Mouse (Mus musculus) gastrocnemius, postnatal 36 days (tissue): Measurements from ENCODE around the gene Gja1. TPM values are rescaled to one million over a fixed set of nuclear protein-coding genes. Genes with fewer than 3 reads are reported as not detected.

ENCODE experiments used
- DNase-seq, 2 experiments: peaks; one replicate each; pipeline ENCODE4 v3.0.0; 2022
- intact Hi-C: fragments of 180-260 bp; cut with DNase I; formaldehyde crosslinking; loops from one replicate; pipeline ENCODE4 v1.15.1; 2025
- total RNA-seq, 2 experiments: library from RNA; stranded (reverse); gene quantifications; 2 replicates each; pipeline ENCODE4 v1.2.3; 2021

Gja1 gene
- total RNA-seq, 2 experiments from 2014 or later: 9.3 to 9.6 TPM

- intact Hi-C loops: no loop called here
- DNase-seq: no peak
Observed at GRCm38 (mm10) chr10:56405934-56406333, 28.8 kb downstream of the Gja1 start.

- intact Hi-C loops: no loop called here
- DNase-seq: no peak
Observed at GRCm38 (mm10) chr10:56406386-56407130, 29.4 kb downstream of the Gja1 start.

- no peak for DNase-seq
- intact Hi-C loops: no loop called here
Observed at GRCm38 (mm10) chr10:56415894-56416570, 38.9 kb downstream of the Gja1 start.

GRCm38 (mm10) chr10:56422518-56422917 lies 45.4 kb downstream of the Gja1 start:
- no peak for DNase-seq
- intact Hi-C loops: no loop called here

- DNase-seq: no peak
- intact Hi-C loops: no loop called here
Observed at GRCm38 (mm10) chr10:56425016-56425798, 48.1 kb downstream of the Gja1 start.

GRCm38 (mm10) chr10:56426369-56426768 lies 49.2 kb downstream of the Gja1 start:
- DNase-seq: no peak
- intact Hi-C loops: no loop called here

GRCm38 (mm10) chr10:56427382-56427781 lies 50.3 kb downstream of the Gja1 start:
- no peak for DNase-seq
- intact Hi-C loops: no loop called here

- intact Hi-C loops: no loop called here
- no peak for DNase-seq
Observed at GRCm38 (mm10) chr10:56427827-56428226, 50.7 kb downstream of the Gja1 start.

- no peak for DNase-seq
- intact Hi-C loops: no loop called here
Observed at GRCm38 (mm10) chr10:56429011-56429410, 51.9 kb downstream of the Gja1 start.

GRCm38 (mm10) chr10:56431600-56432389 lies 54.7 kb downstream of the Gja1 start:
- no peak for DNase-seq
- intact Hi-C loops: no loop called here

GRCm38 (mm10) chr10:56432390-56432709 lies 55.2 kb downstream of the Gja1 start:
- intact Hi-C loops: no loop called here
- no peak for DNase-seq

- intact Hi-C loops: no loop called here
- DNase-seq: no peak
Observed at GRCm38 (mm10) chr10:56437290-56437689, 60.2 kb downstream of the Gja1 start.

- intact Hi-C loops: no loop called here
- DNase-seq: no peak
Observed at GRCm38 (mm10) chr10:56439638-56440037, 62.5 kb downstream of the Gja1 start.

GRCm38 (mm10) chr10:56444457-56444856 lies 67.3 kb downstream of the Gja1 start:
- DNase-seq: no peak
- intact Hi-C loops: no loop called here

GRCm38 (mm10) chr10:56449030-56449429 lies 71.9 kb downstream of the Gja1 start:
- intact Hi-C loops: no loop called here
- DNase-seq: no peak

Other genes starting within 250 kb of the Gja1 start
- gene Tbc1d32, start 148.6 kb upstream of the Gja1 start, total RNA-seq: 1 to 10 TPM; 1.1 to 1.3 TPM